Mouse (Mus musculus): ENCODE measurements at regions not wholly inside any gene's neighbourhood (a gene's known extent, or its start where the extent isn't known, plus 50 kb on each side); places are given as distances from the start of the nearest gene placed in this dataset.

DNA sequence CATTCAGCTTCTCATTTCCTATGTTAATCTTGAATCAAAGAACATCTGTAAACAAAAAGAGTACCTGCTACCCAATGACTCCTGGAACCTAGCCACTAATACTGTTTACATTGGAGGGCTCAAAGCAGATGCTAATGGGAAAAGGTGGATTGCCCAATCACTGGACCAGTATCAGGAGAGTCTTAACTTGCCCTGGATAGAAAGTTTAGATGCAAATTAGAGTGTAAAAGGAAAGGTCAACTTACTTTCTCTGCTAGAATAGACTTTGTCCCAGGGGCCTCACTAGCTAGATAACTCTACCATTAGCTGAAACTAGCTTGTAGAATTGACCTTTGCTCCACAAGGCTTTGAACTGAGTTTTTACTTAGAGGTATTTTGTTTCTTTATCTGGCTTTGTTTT lies 968.0 kb upstream of the Lrrtm3 start:
- TF ChIP-seq HCFC1 (IDR thresholded peaks at IDR 0.05; ENCODE audit: borderline replicate concordance, insufficient read depth, low read length) (no peak), ZC3H11A (IDR thresholded peaks at IDR 0.05; ENCODE audit: borderline replicate concordance, low read depth, low read length) (no peak), ZNF384 (IDR thresholded peaks at IDR 0.05; ENCODE audit: low read depth, low read length) (no peak)
